Mouse (Mus musculus) thymus, postnatal 4 days (tissue): ENCODE data around the gene Ky.

Experiments
- DNase-seq: peaks from one replicate; pipeline ENCODE4 v3.0.0; 2021

Gene Ky

DNA sequence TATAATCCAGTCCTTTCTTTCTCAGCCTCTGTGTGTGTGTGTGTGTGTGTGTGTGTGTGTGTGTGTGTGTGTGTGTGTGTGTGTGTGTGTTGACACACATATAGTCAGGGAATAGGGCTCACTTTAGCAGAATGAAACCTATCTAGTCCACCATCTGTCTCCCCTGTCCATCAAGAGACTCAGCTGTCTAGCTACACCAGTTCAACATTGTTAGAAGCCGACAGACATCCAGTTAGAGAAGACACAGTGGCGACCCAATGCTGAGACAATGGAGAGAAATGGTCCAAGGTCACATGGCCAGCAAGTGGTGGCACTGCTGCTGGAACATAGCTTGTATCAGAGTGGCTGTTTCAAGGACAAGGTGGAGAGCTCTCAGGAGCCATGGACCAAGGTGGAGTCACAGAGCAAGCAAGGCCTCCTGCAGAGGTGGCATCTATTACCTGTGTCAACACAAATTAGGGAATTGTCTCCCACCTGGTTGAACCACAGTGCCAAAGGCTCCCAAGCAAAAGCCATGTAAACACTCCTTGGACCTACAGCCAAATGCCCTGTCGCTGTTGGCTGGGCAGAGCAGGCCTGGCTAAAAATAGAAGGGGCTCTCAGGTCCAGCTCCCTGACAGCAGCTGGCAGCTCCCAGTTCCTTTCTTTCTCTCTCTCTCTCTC is 703 bp upstream of the Ky start:
- DNase-seq = no peak

- DNase-seq = no peak
These were observed 2.8 kb downstream of the Ky start for GRCm38 (mm10) chr9:102508315-102508714.

DNA sequence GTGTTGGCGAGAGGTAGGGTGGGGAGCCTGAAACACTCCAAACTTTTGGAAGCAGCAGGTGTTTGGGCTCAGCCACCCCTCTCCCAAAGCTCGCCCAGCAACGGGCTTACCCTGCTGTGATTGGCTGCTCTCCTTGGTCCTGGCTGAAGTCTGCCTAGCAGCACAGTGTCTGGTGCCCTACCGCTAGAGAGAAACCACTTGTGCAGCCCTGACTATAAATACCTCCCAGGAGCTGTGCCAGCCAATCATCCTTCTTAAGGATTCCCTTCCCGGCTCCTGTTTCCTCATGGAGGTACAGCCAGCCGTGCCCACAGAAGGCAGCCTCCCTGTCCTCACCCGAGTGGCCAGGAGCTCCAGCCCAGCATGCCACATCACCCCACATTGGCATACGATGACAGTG is 5.9 kb downstream of the Ky start:
- DNase-seq = no peak

- DNase-seq = no peak
These were observed 8.0 kb downstream of the Ky start for GRCm38 (mm10) chr9:102513578-102513977.

DNA sequence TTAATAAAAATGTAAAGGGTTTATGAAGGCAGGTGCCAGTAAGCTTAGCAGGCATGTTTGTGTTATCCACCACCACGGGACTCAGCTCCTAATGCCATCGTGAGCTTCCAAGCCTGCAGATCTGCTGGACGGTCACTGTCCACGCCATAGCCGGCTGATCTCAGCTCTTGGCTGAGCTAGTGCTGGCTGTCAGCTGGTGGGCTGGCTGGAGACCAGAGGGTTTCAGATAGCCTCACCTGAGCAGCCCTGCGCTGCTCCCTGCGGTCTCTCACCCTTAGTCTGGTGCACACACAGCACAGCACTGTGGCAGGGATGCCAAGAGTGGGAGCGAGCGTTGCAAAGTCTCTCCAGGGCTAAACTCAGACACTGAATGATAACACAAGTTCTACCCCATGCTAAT is 12.9 kb downstream of the Ky start:
- no peak for DNase-seq

- no peak for DNase-seq
These were observed 15.8 kb downstream of the Ky start for GRCm38 (mm10) chr9:102521396-102521795.

GRCm38 (mm10) chr9:102528106-102528505 is 22.6 kb downstream of the Ky start:
- no peak for DNase-seq

DNA sequence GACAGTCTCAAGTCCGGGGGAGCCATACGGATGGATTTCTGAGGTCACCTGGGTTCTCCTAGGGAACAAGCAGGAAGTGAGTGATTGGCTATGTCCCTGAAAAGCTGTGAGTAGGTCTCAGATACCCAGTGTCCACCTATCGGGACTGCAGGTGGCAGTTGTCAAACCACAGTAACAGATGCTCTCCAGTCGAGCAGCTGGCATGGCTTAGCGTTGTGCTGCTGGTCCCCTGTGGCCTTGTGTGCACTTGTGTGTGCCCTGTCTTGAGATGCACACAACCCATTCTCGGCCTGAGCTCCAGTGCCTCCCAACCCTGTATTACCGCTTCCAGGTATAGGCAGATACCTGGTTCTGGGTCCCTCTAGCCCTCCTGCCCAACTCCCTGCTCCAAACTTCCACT is 23.0 kb downstream of the Ky start:
- no peak for DNase-seq

DNA sequence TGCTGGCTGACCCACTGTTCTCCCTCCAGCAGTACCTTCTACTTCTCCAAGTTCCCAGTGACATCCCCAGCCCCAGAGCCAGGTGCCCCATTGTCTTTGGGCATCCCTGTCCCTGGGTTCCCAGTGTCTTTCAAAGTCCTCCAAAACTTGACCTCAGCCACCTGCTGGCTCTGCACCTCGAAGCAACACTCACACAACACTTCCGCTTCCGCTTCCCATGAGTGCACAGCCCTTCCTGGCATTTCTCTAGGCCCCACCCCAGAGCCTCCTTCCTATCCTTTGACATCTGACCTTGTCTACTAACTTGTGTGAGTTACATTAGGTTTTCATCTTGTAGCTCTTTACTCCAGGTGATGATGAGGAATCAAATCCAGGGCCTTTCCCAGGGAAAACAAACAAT is 23.5 kb downstream of the Ky start:
- no peak for DNase-seq

- no peak for DNase-seq
These were observed 25.7 kb downstream of the Ky start for GRCm38 (mm10) chr9:102531051-102531892.

- DNase-seq = no peak
These were observed 31.4 kb downstream of the Ky start for GRCm38 (mm10) chr9:102536968-102537367.

GRCm38 (mm10) chr9:102539699-102540098 is 34.1 kb downstream of the Ky start:
- DNase-seq = peak; percentile 68

- peak; percentile 23 for DNase-seq
These were observed 36.1 kb downstream of the Ky start for GRCm38 (mm10) chr9:102541666-102542065.

DNA sequence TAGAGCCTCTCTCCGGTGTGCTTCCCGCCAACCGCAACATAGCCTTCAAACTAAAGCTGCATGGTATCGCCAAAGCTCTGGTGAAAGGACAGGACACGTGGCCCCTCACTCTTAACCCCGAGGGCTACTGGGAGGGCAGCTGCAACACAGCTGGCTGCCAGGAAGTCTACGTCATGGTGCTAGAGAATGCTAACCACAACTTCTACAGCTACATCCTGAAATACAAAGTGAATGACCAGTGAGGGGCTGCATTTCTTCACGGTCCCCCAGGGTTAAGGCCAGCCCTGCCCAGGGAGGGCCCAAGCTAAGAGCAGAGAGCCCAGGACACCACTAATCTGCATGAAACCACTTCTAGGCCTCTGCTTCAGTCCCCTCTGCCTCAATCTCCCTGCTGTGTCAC is 37.0 kb downstream of the Ky start:
- DNase-seq = no peak

DNA sequence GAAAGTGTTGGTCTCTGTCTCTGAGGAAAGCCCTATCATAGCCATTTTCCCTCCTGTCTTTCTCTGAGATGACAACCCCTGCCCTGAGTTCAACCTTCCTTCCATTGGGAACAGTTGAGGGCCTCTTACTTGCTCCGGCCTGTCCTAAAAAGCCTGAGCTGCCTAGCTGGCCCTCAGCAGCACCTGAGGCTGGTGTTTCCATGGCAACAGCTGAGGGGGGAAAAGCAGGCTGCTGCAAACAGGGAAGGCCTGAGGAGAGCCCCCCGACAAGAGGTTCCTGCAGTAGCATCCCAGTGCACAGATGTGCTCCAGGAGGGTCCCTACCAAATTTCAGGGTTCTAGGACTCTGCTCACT is 38.2 kb downstream of the Ky start:
- DNase-seq = no peak

DNA sequence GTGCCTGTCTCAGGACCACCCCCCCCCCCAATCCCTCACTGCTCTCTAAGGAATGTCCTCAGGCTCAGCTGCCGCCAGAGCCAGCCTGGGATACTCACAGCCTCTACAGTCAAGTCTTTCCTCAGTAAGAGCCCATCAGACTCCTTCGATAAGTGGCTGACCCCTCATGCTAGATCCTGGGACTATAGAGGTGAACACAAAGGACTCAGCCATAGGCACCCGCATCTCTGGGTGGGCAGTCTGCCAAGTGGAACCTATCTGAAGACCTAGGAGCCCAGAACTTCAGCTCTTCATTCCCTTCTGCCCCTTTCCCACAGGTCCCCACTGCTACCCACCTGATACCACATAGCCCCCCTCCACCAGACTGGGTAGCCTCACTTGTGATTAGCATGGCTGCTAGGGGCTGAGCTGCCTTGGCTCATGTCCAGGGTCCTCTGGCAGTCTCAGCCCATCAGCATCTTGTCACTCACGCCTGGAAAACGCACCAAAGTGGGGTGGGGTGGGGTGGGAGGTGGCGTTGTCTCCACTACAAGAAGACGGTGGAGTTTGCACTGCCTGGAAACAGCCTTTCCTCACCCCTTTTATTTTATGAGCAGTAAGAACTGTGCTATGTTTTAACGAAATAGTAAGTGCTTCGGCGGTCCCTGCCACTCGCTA is 38.7 kb downstream of the Ky start:
- no peak for DNase-seq

DNA sequence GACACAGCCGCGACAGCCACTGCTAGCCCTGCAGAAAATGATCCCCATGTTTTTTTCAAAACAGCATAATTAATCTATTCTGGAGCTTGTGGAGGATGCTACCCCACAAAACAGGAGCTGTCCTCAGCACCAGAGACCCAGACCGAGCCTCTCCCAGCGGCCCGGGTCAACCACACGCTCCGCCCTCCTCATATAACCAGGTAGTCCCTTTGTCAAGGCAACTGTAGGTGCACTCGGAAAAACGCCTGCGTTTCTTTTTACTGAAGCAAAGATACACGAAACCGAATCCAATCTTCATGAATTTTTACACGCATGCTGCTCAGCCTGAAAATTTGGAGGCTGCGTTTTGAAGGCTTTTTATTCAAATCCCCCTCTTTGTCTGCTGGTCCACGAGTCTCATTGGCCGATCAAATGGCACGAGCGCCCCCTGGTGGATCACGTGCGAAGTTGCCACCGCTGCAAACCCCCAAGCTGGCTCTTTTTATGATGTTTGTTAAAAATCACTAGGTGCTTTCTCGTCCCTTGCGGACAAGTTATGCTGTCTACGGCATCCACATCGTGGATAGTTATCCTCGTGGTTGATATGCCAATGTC is 39.3 kb downstream of the Ky start:
- peak; percentile 90 for DNase-seq

DNA sequence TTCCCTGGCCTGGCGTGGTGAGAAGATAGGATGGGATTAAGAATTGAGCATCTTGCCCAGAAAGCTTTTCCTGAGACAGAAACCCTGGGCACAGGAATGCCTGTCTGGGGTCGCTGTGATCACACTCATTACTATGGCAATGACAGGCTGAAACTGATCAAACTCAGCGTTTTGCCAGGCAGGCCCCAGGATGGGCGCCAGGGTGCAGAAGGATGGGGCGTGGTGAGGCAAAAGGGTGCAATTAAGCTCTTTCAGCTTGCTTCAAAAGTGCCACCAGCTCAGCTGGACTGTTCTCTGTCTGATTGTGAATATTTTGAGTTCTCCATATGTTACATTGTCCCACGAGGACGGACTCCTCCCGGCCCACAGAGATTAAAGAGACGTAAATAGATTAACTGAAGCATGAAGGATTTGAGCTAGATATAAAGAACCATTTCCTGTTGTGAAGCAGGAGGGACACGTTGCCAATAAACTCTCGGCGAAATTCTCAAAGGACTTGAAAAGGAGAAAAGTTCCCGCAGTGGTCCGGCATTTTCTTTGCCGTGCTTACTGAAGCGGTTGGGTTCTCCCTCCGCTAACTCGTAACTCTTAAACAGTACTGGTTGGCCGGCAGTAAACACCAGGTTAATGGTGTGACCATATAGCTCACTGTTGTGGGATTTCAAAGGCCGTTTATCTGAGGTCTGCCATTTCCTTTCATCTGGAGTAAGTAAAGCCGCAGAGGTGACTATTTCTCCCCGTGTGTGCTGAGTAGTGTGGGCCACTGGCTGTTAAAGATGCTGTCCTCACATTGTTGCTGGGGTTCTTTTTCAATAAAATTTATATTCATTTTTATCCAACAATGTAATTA is 40.1 kb downstream of the Ky start:
- DNase-seq = no peak

GRCm38 (mm10) chr9:102546256-102547027 is 40.9 kb downstream of the Ky start:
- no peak for DNase-seq

- no peak for DNase-seq
These were observed 41.4 kb downstream of the Ky start for GRCm38 (mm10) chr9:102547028-102547354.

GRCm38 (mm10) chr9:102549211-102549610 is 43.7 kb downstream of the Ky start:
- DNase-seq = no peak

DNA sequence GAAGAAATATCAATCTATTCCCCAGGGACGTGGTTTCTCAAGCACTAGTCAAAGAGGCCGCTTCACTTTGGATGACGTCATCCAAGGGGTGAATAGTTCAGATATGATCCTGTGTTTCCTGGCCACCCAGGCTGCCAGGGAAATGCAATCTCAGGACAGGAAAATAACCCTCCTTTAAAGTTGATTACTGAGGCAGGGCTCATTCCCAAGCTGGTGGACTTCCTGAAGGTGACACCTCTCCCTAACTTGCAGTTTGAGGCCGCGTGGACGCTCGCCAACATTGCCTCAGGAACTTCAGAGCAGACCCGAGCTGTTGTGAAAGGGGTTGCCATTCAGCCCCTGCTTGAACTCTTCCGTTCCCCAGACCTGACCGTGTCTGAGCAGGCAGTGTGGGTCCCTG is 46.2 kb downstream of the Ky start:
- DNase-seq = no peak
